Mouse (Mus musculus) heart, postnatal 0 days (tissue): ENCODE measurements around the gene Pde4c. TPM values are rescaled to one million over a fixed set of nuclear protein-coding genes. Genes with fewer than 3 reads are reported as not detected.

ENCODE experiments used
- ATAC-seq: fragments of 200-750 bp; cut with Nextera tagmentation; 2 replicates; pipeline ENCODE4 v1.8.0; 2017; ENCODE audit warnings: low read depth, moderate number of reproducible peaks, moderate library complexity; ENCODE audit not compliant: insufficient read depth
- DNase-seq: peaks from one replicate; pipeline ENCODE4 v3.0.0-alpha.2; 2016; ENCODE audit warnings: low spot score
- H3K27ac ChIP-seq: fragments of 300-500 bp; sonication (generic); 2 replicates; pipeline ENCODE4 v1.5.1; 2014; ENCODE audit warnings: low read depth, mild to moderate bottlenecking
- H3K27me3 ChIP-seq: fragments of 300-500 bp; sonication (generic); 2 replicates; pipeline ENCODE4 v1.6.1; 2014; ENCODE audit warnings: low read length, mixed read lengths; ENCODE audit not compliant: control insufficient read depth, insufficient read depth
- H3K36me3 ChIP-seq: fragments of 300-500 bp; sonication (generic); replicated peaks from 2 replicates; pipeline ENCODE4 v1.6.1; 2014; ENCODE audit warnings: low read length, mixed read lengths; ENCODE audit not compliant: control insufficient read depth, insufficient read depth
- H3K4me1 ChIP-seq: fragments of 300-500 bp; sonication (generic); 2 replicates; pipeline ENCODE4 v1.6.1; 2014; ENCODE audit warnings: antibody characterized with exemption; ENCODE audit not compliant: control insufficient read depth, insufficient read depth
- H3K4me2 ChIP-seq: fragments of 300-500 bp; sonication (generic); 2 replicates; pipeline ENCODE4 v1.6.1; 2014; ENCODE audit warnings: low read depth, mild to moderate bottlenecking, low read length, moderate library complexity
- H3K4me3 ChIP-seq: fragments of 300-500 bp; sonication (generic); 2 replicates; pipeline ENCODE4 v1.5.1; 2014; ENCODE audit warnings: low read depth, low read length
- H3K9ac ChIP-seq: fragments of 300-500 bp; sonication (generic); replicated peaks from 2 replicates; pipeline ENCODE4 v1.6.1; 2014; ENCODE audit warnings: low read depth, low read length, mixed read lengths
- H3K9me3 ChIP-seq: fragments of 300-500 bp; sonication (generic); replicated peaks from 2 replicates; pipeline ENCODE4 v1.6.1; 2016; ENCODE audit warnings: low read length; ENCODE audit not compliant: control insufficient read depth
- CTCF ChIP-seq: IDR thresholded peaks from 2 replicates; pipeline ENCODE4 v1.5.1; 2016; ENCODE audit warnings: antibody characterized with exemption, control low read depth, low read depth
- EP300 ChIP-seq: IDR thresholded peaks from 2 replicates; pipeline ENCODE4 v1.6.1; 2016; ENCODE audit warnings: antibody characterized with exemption, low read depth
- WGBS: fragments of 180-500 bp; shearing (Covaris S2); extraction: QIAGEN DNeasy Blood & Tissue Kit; methylation state at CpG from one replicate; pipeline ENCODE4 v1.1.7; 2014; 5-methylcytosine and 5-hydroxymethylcytosine counted together
- polyA plus RNA-seq: library from polyadenylated mRNA; unstranded; fragments of >200 nt; fragmentation: Nextera tagmentation; extraction: Ambion mirVana; gene quantifications from 2 replicates; pipeline ENCODE4 v1.2.1, GENCODE M21; 2015
- total RNA-seq: library from RNA; depleted of rRNA; stranded (reverse); fragments of >200 nt; gene quantifications from 2 replicates; pipeline ENCODE4 v1.2.3, GENCODE M21; 2014; ENCODE audit warnings: low replicate concordance

Gene Pde4c
- total and polyA plus RNA-seq, 2 experiments from 2014 or later: 0.42 to 0.56 TPM

DNA sequence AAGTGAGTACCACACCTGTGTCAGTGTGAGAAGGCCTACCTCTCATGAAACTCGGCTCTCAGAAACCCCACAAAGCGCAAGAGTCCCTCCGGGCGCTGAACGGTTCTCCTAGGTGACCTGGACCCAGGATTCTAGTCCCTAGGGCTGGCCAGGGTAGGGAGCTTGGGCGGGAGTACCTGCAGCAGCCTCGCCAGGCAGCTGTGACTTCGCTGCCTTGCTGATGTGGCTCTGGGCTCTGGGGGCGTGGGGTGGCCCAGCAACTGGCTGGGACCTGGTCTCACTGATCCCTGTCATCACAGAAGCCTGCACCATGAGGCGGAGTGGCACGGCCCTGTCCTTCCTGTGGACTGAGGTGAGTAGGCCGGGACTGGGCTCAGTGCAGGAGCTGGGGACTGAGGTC is 696 bp downstream of the Pde4c start:
- 67% methylated on average over 12 of the region's 12 CpGs for WGBS

DNA sequence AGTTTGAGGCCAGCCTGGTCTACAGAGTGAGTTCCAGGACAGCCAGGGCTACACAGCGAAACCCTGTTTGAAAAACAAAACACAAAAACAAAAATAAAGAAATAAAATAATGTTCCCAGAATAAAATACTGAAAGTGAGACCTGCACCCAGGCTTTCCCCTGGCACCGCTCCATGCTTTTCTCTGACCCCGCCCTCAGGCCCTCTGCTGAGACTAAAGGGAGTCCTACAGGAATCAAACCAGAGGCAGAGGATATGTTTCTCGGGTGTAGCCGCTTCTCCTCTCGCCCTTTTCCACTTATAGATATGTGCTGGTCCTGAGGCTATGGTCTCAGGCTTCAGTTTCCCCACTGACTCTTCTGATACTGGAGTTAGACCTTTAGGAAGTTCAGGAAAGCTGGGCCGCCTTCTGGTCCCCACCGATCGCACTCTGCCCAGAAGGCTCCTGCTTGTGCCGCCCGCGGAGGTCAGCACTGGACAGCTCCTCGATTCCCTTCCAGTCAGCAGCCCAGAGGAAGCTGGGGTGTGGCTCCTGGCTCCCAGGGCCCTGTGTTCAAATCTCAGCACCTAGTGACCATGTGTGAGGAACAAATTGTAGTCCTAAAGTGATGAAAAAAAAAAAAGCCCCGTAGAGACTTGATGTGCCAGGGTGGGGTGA is 2.4 kb downstream of the Pde4c start:
- H3K27me3 ChIP-seq: peaks cover 46% of the 10 kb centered on the region
- H3K27ac ChIP-seq: no peak overlapping the region
- H3K9ac ChIP-seq: no peak overlapping the region
- ATAC-seq: no peak
- no peak overlapping the region for H3K4me2 ChIP-seq
- no peaks in the 10 kb centered on the region for H3K4me1 ChIP-seq
- no peaks in the 10 kb centered on the region for H3K9me3 ChIP-seq
- no peak overlapping the region for H3K4me3 ChIP-seq
- TF ChIP-seq CTCF (no peak), EP300 (no peak)
- 21% methylated on average over 14 of the region's 14 CpGs for WGBS
- peak; percentile 46 for DNase-seq
- no peaks in the 10 kb centered on the region for H3K36me3 ChIP-seq

More for the DNA sequence above, 696 bp downstream of the Pde4c start:
- Histone ChIP-seq H3K36me3 (no peaks in the 10 kb centered on the region), H3K27me3 (peaks cover 34% of the 10 kb centered on the region), H3K4me1 (no peaks in the 10 kb centered on the region), H3K27ac (no peak overlapping the region), H3K4me3 (no peak overlapping the region), H3K9ac (no peak overlapping the region), H3K9me3 (no peaks in the 10 kb centered on the region), H3K4me2 (no peak overlapping the region)
- DNase-seq: no peak
- TF ChIP-seq CTCF (no peak), EP300 (no peak)
- ATAC-seq: no peak

DNA sequence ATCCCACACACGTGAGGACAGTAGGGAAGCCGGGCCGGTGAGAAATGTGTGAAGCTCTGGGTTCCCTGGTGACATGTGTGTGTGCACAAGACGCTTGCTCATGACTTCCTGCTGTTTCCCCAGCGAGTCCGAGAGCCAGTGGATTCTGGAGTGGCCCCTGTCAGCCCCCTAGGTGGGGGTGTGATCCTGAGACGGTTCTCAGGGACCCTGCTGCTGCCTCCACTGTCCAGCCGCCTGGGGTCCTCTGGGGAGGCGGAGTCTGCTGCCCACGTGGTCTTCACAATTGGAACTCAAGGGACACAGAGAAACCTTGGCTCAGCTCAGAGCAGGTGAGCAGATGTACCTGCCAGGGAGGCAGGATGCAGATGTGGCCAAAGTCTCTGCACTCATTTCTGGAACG is 3.2 kb downstream of the Pde4c start:
- no peak for ATAC-seq
- Histone ChIP-seq H3K4me3 (no peak overlapping the region), H3K9me3 (no peaks in the 10 kb centered on the region), H3K4me1 (no peaks in the 10 kb centered on the region), H3K4me2 (no peak overlapping the region), H3K27me3 (peaks cover 51% of the 10 kb centered on the region), H3K36me3 (no peaks in the 10 kb centered on the region), H3K27ac (no peak overlapping the region), H3K9ac (no peak overlapping the region)
- TF ChIP-seq CTCF (no peak), EP300 (no peak)
- WGBS: 41% methylated on average over 11 of the region's 11 CpGs
- no peak for DNase-seq

DNA sequence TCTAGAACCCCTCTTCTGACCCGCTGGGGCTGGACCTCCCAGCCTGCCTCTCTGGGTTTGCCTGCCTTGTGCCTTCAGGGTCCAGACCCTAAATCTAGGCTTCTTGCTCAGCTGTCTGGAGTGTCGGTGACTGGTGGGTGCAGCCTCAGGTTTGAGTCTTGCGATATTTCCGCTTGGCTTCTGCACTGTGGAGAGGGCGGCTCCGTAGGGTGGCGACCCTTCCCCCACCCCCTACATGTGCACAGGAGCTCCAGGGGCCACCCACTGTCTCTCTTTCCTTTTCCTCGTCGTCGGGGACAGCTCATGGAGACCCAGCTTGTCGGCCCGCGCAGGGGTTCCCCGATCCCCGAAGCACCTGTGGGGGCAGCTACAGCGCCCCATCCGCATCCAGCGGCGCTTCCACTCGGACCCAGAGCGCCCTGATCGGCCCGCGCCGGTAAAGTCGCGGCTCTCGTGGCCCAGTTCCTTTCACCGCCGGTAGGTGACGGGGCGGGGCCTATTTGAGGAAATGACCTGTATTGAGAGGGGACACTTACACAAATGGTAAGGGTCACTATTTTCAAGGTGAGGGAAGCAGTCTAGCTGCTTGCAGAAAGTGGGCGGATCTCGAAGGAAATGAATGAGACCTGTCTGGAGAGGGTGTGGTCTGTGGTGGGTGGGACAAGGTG is 6.4 kb downstream of the Pde4c start:
- H3K9ac ChIP-seq: no peak overlapping the region
- TF ChIP-seq EP300 (no peak), CTCF (no peak)
- ATAC-seq: no peak

DNA sequence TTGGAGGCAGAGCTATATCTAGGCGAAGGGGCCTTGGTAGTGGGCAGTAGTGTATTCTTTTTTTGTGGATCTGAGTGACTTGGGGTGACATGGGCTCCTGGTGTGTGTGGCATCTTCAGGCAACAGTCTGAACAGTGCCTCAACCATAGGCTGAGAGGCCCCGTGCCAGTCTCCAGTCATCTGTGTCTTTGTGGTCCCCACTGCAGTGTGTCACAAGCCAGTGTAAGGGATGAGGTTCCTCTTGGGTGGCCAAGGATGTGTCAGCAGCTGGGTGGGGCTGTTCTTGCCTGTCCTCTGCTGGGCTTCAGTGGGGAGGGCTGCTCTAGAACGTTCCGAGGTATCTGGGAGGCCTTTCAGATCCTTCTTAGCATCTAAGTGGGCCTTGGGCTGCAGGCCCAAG is 7.4 kb downstream of the Pde4c start:
- Histone ChIP-seq H3K9me3 (no peaks in the 10 kb centered on the region), H3K27ac (no peak overlapping the region), H3K9ac (no peak overlapping the region), H3K27me3 (peaks cover 63% of the 10 kb centered on the region), H3K4me2 (no peak overlapping the region), H3K4me3 (no peak overlapping the region), H3K36me3 (no peaks in the 10 kb centered on the region), H3K4me1 (no peaks in the 10 kb centered on the region)
- no peak for ATAC-seq
- no peak for DNase-seq
- WGBS: 85% methylated on average over 4 of the region's 4 CpGs
- TF ChIP-seq EP300: no peak
- no peak for TF ChIP-seq CTCF

More for the DNA sequence above, 6.4 kb downstream of the Pde4c start:
- peak overlapping the region; percentile 27 for H3K4me3 ChIP-seq
- DNase-seq: no peak
- peaks cover 63% of the 10 kb centered on the region for H3K27me3 ChIP-seq
- peak overlapping the region; percentile 51 for H3K4me2 ChIP-seq
- no peaks in the 10 kb centered on the region for H3K9me3 ChIP-seq
- H3K4me1 ChIP-seq: no peaks in the 10 kb centered on the region
- WGBS: 3% methylated on average over 32 of the region's 34 CpGs
- no peak overlapping the region for H3K27ac ChIP-seq
- no peaks in the 10 kb centered on the region for H3K36me3 ChIP-seq
